Mouse (Mus musculus) olfactory bulb, adult 2 months (tissue): ENCODE results near the gene Ranbp3l.

Experiments used
- CTCF ChIP-seq: fragments of 200-500 bp; IDR thresholded peaks from 2 replicates; pipeline ENCODE4 v1.5.1; 2012; ENCODE audit warnings: low read depth, mild to moderate bottlenecking, low read length, moderate library complexity; ENCODE audit not compliant: insufficient read depth
- POLR2A ChIP-seq: fragments of 200-500 bp; IDR thresholded peaks from 2 replicates; pipeline ENCODE4 v1.6.1; 2012; ENCODE audit warnings: mild to moderate bottlenecking, low read depth, low read length, moderate library complexity; ENCODE audit not compliant: insufficient read depth

DNA sequence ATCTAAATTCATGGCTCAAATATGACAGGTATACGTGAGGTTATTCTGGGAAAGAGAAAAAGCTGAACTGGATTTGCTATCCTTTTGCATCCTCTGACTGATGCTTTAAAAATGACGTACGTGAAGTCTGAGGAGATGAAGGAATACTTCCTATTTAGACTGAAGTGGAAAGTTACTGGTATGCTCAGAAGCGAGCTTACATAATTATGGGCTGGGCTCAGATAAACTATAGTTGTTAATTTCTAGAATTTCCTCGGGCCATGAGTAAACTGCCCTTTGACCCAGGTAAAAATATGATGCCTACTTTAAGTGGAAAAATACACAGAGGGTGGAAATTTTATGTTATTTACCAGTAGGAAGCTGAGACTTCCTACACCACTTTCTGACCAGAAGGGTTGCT, 26.9 kb upstream of the Ranbp3l start:
- TF ChIP-seq CTCF = no peak
- TF ChIP-seq POLR2A = no peak
